In genomic region chr11:96305505-96306182, GRCm38 (mm10) we compare ENCODE assay signal across 18 mouse cellular contexts. TPM values are rescaled to one million over a fixed set of nuclear protein-coding genes. Genes with fewer than 3 reads are reported as not detected.
DNase-seq lines count a peak whose midpoint lies in the region; ATAC-seq and TF ChIP-seq lines count a peak whose summit lies in the region.
"Had no signal": no experiment of that assay in that cellular context is flagged by ENCODE, and none has a peak within 500 bp of the region (broad histone marks: within the 10 kb centered on the region; RNA-seq: fewer than 3 reads in every experiment).

No protein-coding gene starts in this region.

- intact Hi-C loops in left cerebral cortex, postnatal 25 days (cut with DNase I): no loop called here

- 47% methylated on average over 6 of the region's 6 CpGs for WGBS in lung, embryonic 16.5 days
- 46% methylated on average over 6 of the region's 6 CpGs for WGBS in hindbrain, postnatal 0 days
- WGBS in limb, embryonic 10.5 days: 10% methylated on average over 6 of the region's 6 CpGs
- 51% methylated on average over 6 of the region's 6 CpGs for WGBS in stomach, postnatal 0 days

- peak overlapping the region; percentile 79 for H3K4me2 ChIP-seq in lung, embryonic 16.5 days (ENCODE audit: low read depth, low read length)
- H3K4me2 ChIP-seq in hindbrain, postnatal 0 days (ENCODE audit: low read depth, low read length): peak overlapping the region; percentile 30
- H3K4me2 ChIP-seq in stomach, postnatal 0 days (replicated peaks; ENCODE audit: low read depth): peak overlapping the region; percentile 72

- peak overlapping the region; percentile 95 for H3K27ac ChIP-seq in lung, embryonic 16.5 days (ENCODE audit: low read length)
- H3K27ac ChIP-seq in hindbrain, postnatal 0 days: peak overlapping the region; percentile 29; the same call in 1 of the 2 replicates
- peak overlapping the region; percentile 85 for H3K27ac ChIP-seq in limb, embryonic 10.5 days
- H3K27ac ChIP-seq in stomach, postnatal 0 days (replicated peaks): peak overlapping the region; percentile 86
- H3K27ac ChIP-seq: macrophage had no signal

- H3K4me3 ChIP-seq in lung, embryonic 16.5 days (ENCODE audit: low read length): peak overlapping the region; percentile 58
- H3K4me3 ChIP-seq in hindbrain, postnatal 0 days (ENCODE audit: low read length): 0 out of 2 replicates have a peak overlapping the region, but pooled peaks have one; percentile 5
- H3K4me3 ChIP-seq in limb, embryonic 10.5 days: peak overlapping the region; percentile 55
- H3K4me3 ChIP-seq in stomach, postnatal 0 days (ENCODE audit: low read depth, low read length): peak overlapping the region; percentile 52

- no peaks in the 10 kb centered on the region for H3K9me3 ChIP-seq in lung, embryonic 16.5 days (ENCODE audit: control insufficient read depth, low read length)
- no peaks in the 10 kb centered on the region for H3K9me3 ChIP-seq in hindbrain, postnatal 0 days (ENCODE audit: low read length)
- H3K9me3 ChIP-seq in limb, embryonic 10.5 days (replicated peaks): no peaks in the 10 kb centered on the region
- H3K9me3 ChIP-seq in stomach, postnatal 0 days (ENCODE audit: control insufficient read depth, low read length): no peaks in the 10 kb centered on the region

- TF ChIP-seq CTCF in hindbrain, postnatal 0 days (IDR thresholded peaks at IDR 0.05; ENCODE audit: low read depth): no peak
- TF ChIP-seq CTCF in stomach, postnatal 0 days (IDR thresholded peaks at IDR 0.05; ENCODE audit: low read depth): no peak

- no peaks in the 10 kb centered on the region for H3K36me3 ChIP-seq in lung, embryonic 16.5 days (ENCODE audit: control insufficient read depth, insufficient read depth, low read length)
- no peaks in the 10 kb centered on the region for H3K36me3 ChIP-seq in hindbrain, postnatal 0 days (ENCODE audit: insufficient read depth, low read length)
- H3K36me3 ChIP-seq in limb, embryonic 10.5 days: peaks cover 3% of the 10 kb centered on the region; the same call in 1 of the 2 replicates
- no peaks in the 10 kb centered on the region for H3K36me3 ChIP-seq in stomach, postnatal 0 days (ENCODE audit: control insufficient read depth, insufficient read depth, low read length)

- peaks cover 61% of the 10 kb centered on the region for H3K27me3 ChIP-seq in lung, embryonic 16.5 days (ENCODE audit: control insufficient read depth, insufficient read depth, low read depth, low read length)
- H3K27me3 ChIP-seq in hindbrain, postnatal 0 days (ENCODE audit: insufficient read depth, low read length): peaks cover 83% of the 10 kb centered on the region
- H3K27me3 ChIP-seq in limb, embryonic 10.5 days (ENCODE audit: low read depth, poor library complexity, severe bottlenecking): peaks cover 100% of the 10 kb centered on the region
- H3K27me3 ChIP-seq in stomach, postnatal 0 days (ENCODE audit: control insufficient read depth, insufficient read depth, low read length): no peaks in the 10 kb centered on the region

- H3K9ac ChIP-seq in lung, embryonic 16.5 days (ENCODE audit: low read length): peak overlapping the region; percentile 76
- no peak overlapping the region for H3K9ac ChIP-seq in hindbrain, postnatal 0 days (replicated peaks; ENCODE audit: low read length)
- H3K9ac ChIP-seq in stomach, postnatal 0 days (ENCODE audit: low read length): peak overlapping the region; percentile 80

- DNase-seq in lung, postnatal 25 days (ENCODE audit: low spot score): no peak
- DNase-seq in hindbrain, postnatal 0 days (ENCODE audit: low spot score): no peak
- no peak for DNase-seq in limb, embryonic 10.5 days (ENCODE audit: low spot score)
- DNase-seq in stomach, postnatal 0 days (ENCODE audit: low spot score): no peak
- DNase-seq in left cerebral cortex, postnatal 25 days (ENCODE audit: low spot score in 2 of 2): no peak
- no peak for DNase-seq in cerebellum, adult 9-10 months
- DNase-seq: cerebellum, adult 18-20 months; gastrocnemius, postnatal 10 days; heart, postnatal 4 days; right cerebral cortex, postnatal 14 days; thymus, postnatal 14 days had no signal

- no peak for TF ChIP-seq EP300 in stomach, postnatal 0 days (optimal IDR thresholded peaks at IDR 0.05)

- peaks cover 6% of the 10 kb centered on the region for H3K4me1 ChIP-seq in lung, embryonic 16.5 days (replicated peaks; ENCODE audit: control insufficient read depth, insufficient read depth, low read length)
- no peaks in the 10 kb centered on the region for H3K4me1 ChIP-seq in hindbrain, postnatal 0 days (ENCODE audit: insufficient read depth, low read length)
- H3K4me1 ChIP-seq in limb, embryonic 10.5 days: peaks cover 98% of the 10 kb centered on the region
- no peaks in the 10 kb centered on the region for H3K4me1 ChIP-seq in stomach, postnatal 0 days (replicated peaks; ENCODE audit: control insufficient read depth, insufficient read depth)

- no peak for ATAC-seq in lung, embryonic 16.5 days (ENCODE audit: low read depth)
- no peak for ATAC-seq in hindbrain, postnatal 0 days
- ATAC-seq in stomach, postnatal 0 days (ENCODE audit: low FRiP score, low TSS enrichment): no peak
- ATAC-seq: activated CD4-positive, CD25-positive, alpha-beta regulatory T cell, adult 4 months; forebrain, embryonic 16.5 days; midbrain, embryonic 16.5 days had no signal

RNA-seq across cellular contexts. Expression of gene Hoxb5, which starts 2.5 kb away (rescaled TPM):
- polyA plus RNA-seq in lung, embryonic 16.5 days (2015; fragmentation: Nextera tagmentation; extraction: Ambion mirVana): 39.2 and 46.6 TPM in 2 replicates
- total RNA-seq in hindbrain, postnatal 0 days (2014; rRNA removed): 16.5 and 24.3 TPM in 2 replicates
- 109 and 113 TPM in 2 replicates for polyA plus RNA-seq in hindbrain, postnatal 0 days (2015; fragmentation: Nextera tagmentation; extraction: Ambion mirVana)
- polyA plus RNA-seq in limb, embryonic 10.5 days (2016; fragmentation: Nextera tagmentation; extraction: Ambion mirVana): 5.5 and 5.9 TPM in 2 replicates
- polyA plus RNA-seq in stomach, postnatal 0 days (2015; fragmentation: Nextera tagmentation; extraction: Ambion mirVana): 7.5 and 8.2 TPM in 2 replicates
- total RNA-seq in left cerebral cortex, postnatal 25 days (2021): not detected
- total RNA-seq: layer of hippocampus, adult 8-10 months had no signal
- polyA plus RNA-seq: activated CD4-positive, CD25-positive, alpha-beta regulatory T cell, adult 4 months; forebrain, embryonic 16.5 days; macrophage; midbrain, embryonic 16.5 days had no signal

RNA-seq across cellular contexts. Expression of gene Hoxb4, which starts 12.4 kb away (rescaled TPM):
- polyA plus RNA-seq in lung, embryonic 16.5 days (2015; fragmentation: Nextera tagmentation; extraction: Ambion mirVana): 3.4 TPM in 2 replicates
- total RNA-seq in hindbrain, postnatal 0 days (2014; rRNA removed): 4.2 and 8.6 TPM in 2 replicates
- 2.4 and 3.3 TPM in 2 replicates for polyA plus RNA-seq in hindbrain, postnatal 0 days (2015; fragmentation: Nextera tagmentation; extraction: Ambion mirVana)
- polyA plus RNA-seq in limb, embryonic 10.5 days (2016; fragmentation: Nextera tagmentation; extraction: Ambion mirVana): 0.89 and 1.2 TPM in 2 replicates
- polyA plus RNA-seq in stomach, postnatal 0 days (2015; fragmentation: Nextera tagmentation; extraction: Ambion mirVana): 1.2 and 1.6 TPM in 2 replicates
- not detected for total RNA-seq in left cerebral cortex, postnatal 25 days (2021)
- polyA plus RNA-seq: forebrain, embryonic 16.5 days; midbrain, embryonic 16.5 days had no signal

RNA-seq across cellular contexts. Expression of gene Hoxb6, which starts 13.4 kb away (rescaled TPM):
- 8.8 and 11.6 TPM in 2 replicates for polyA plus RNA-seq in lung, embryonic 16.5 days (2015; fragmentation: Nextera tagmentation; extraction: Ambion mirVana)
- 23.2 and 30.2 TPM in 2 replicates for total RNA-seq in hindbrain, postnatal 0 days (2014; rRNA removed)
- 29.0 and 36.3 TPM in 2 replicates for polyA plus RNA-seq in hindbrain, postnatal 0 days (2015; fragmentation: Nextera tagmentation; extraction: Ambion mirVana)
- 6.1 and 7.9 TPM in 2 replicates for polyA plus RNA-seq in limb, embryonic 10.5 days (2016; fragmentation: Nextera tagmentation; extraction: Ambion mirVana)
- 6.9 and 7.9 TPM in 2 replicates for polyA plus RNA-seq in stomach, postnatal 0 days (2015; fragmentation: Nextera tagmentation; extraction: Ambion mirVana)
- total RNA-seq in left cerebral cortex, postnatal 25 days (2021): not detected
- total RNA-seq: heart, postnatal 4 days; layer of hippocampus, adult 8-10 months had no signal
- polyA plus RNA-seq: activated CD4-positive, CD25-positive, alpha-beta regulatory T cell, adult 4 months; forebrain, embryonic 16.5 days; macrophage; midbrain, embryonic 16.5 days had no signal

RNA-seq across cellular contexts. Expression of gene Hoxb3, which starts 17.5 kb away (rescaled TPM):
- polyA plus RNA-seq in lung, embryonic 16.5 days (2015; fragmentation: Nextera tagmentation; extraction: Ambion mirVana): 2.1 and 2.6 TPM in 2 replicates
- total RNA-seq in hindbrain, postnatal 0 days (2014; rRNA removed): 42.1 and 42.2 TPM in 2 replicates
- 6.6 and 8.1 TPM in 2 replicates for polyA plus RNA-seq in hindbrain, postnatal 0 days (2015; fragmentation: Nextera tagmentation; extraction: Ambion mirVana)
- polyA plus RNA-seq in limb, embryonic 10.5 days (2016; fragmentation: Nextera tagmentation; extraction: Ambion mirVana): 0.76 and 1.0 TPM in 2 replicates
- polyA plus RNA-seq in stomach, postnatal 0 days (2015; fragmentation: Nextera tagmentation; extraction: Ambion mirVana): 0.94 and 0.97 TPM in 2 replicates
- not detected for total RNA-seq in left cerebral cortex, postnatal 25 days (2021)
- total RNA-seq: layer of hippocampus, adult 8-10 months had no signal
- polyA plus RNA-seq: activated CD4-positive, CD25-positive, alpha-beta regulatory T cell, adult 4 months; forebrain, embryonic 16.5 days; midbrain, embryonic 16.5 days had no signal

RNA-seq across cellular contexts. Expression of gene Hoxb7, which starts 19.2 kb away (rescaled TPM):
- 2.2 and 3.2 TPM in 2 replicates for polyA plus RNA-seq in lung, embryonic 16.5 days (2015; fragmentation: Nextera tagmentation; extraction: Ambion mirVana)
- total RNA-seq in hindbrain, postnatal 0 days (2014; rRNA removed): 11.0 and 21.7 TPM in 2 replicates
- 10.1 and 16.8 TPM in 2 replicates for polyA plus RNA-seq in hindbrain, postnatal 0 days (2015; fragmentation: Nextera tagmentation; extraction: Ambion mirVana)
- 7.1 and 10.2 TPM in 2 replicates for polyA plus RNA-seq in limb, embryonic 10.5 days (2016; fragmentation: Nextera tagmentation; extraction: Ambion mirVana)
- 5.5 and 6.0 TPM in 2 replicates for polyA plus RNA-seq in stomach, postnatal 0 days (2015; fragmentation: Nextera tagmentation; extraction: Ambion mirVana)
- not detected for total RNA-seq in left cerebral cortex, postnatal 25 days (2021)
- total RNA-seq: CH12.LX; layer of hippocampus, adult 8-10 months had no signal
- polyA plus RNA-seq: activated CD4-positive, CD25-positive, alpha-beta regulatory T cell, adult 4 months; forebrain, embryonic 16.5 days; macrophage; midbrain, embryonic 16.5 days had no signal

Comparison
In these comparisons a context has a peak if more than half of its experiments do, and no peak if none do; other contexts are left out.
1. H3K27ac ChIP-seq: peak in every context shown above with its lines; median percentile 95 in lung, embryonic 16.5 days; 86 in stomach, postnatal 0 days; 85 in limb, embryonic 10.5 days; 29 in hindbrain, postnatal 0 days.
2. H3K4me3 ChIP-seq: peak in every context shown above with its lines; median percentile 58 in lung, embryonic 16.5 days; 55 in limb, embryonic 10.5 days; 52 in stomach, postnatal 0 days; 5 in hindbrain, postnatal 0 days.